Comparison of ENCODE assay signal across 12 mouse cellular contexts in the genomic region with DNA sequence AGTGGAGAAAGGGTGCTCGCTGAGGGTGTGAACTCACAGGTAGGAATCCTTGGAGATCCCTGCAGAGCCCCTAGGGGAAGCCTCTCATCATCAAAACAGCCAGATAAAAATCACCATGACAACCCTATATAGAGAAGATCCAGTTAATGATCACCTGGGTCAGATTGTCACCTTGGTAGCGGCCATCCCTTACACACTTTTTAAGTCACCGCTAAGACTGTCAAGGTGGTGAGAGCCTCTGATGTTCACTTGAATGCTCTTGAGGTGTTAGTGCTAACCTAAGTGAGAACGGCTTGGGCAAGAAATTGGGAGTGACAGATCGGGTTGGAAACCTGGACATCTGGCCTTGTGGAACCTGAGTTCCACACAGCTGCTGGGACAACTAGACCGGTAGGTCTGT. TPM values are rescaled to one million over a fixed set of nuclear protein-coding genes. Genes with fewer than 3 reads are reported as not detected.
DNase-seq lines count a peak whose midpoint lies in the region; ATAC-seq lines count a peak whose summit lies in the region.
"Had no signal": no experiment of that assay in that cellular context is flagged by ENCODE, and none has a peak within 500 bp of the region (broad histone marks: within the 10 kb centered on the region; RNA-seq: fewer than 3 reads in every experiment).

Gene Syt15 (plus strand): TSS at position 301 of the 400 bp plus-strand sequence.

- no peak for ATAC-seq in kidney, embryonic 14.5 days (ENCODE audit: low FRiP score, low TSS enrichment)
- no peak for ATAC-seq in embryonic facial prominence, embryonic 13.5 days (ENCODE audit: insufficient number of reproducible peaks, insufficient read depth, low FRiP score, low TSS enrichment, low read depth)
- no peak for ATAC-seq in intestine, embryonic 14.5 days (replicated peaks; ENCODE audit: low FRiP score, low TSS enrichment, low read depth)
- ATAC-seq in midbrain, embryonic 14.5 days (ENCODE audit: low FRiP score, low TSS enrichment): no peak

- H3K4me2 ChIP-seq in kidney, embryonic 14.5 days (replicated peaks; ENCODE audit: low read depth, low read length): peak within 1 kb of the TSS; percentile 57
- H3K4me2 ChIP-seq in embryonic facial prominence, embryonic 13.5 days: peak within 1 kb of the TSS; percentile 64
- H3K4me2 ChIP-seq in intestine, embryonic 14.5 days (ENCODE audit: low read length): peak within 1 kb of the TSS; percentile 47
- H3K4me2 ChIP-seq in midbrain, embryonic 14.5 days (ENCODE audit: low read length): peak within 1 kb of the TSS; percentile 42

- peak within 1 kb of the TSS; percentile 44 for H3K9ac ChIP-seq in kidney, embryonic 14.5 days (ENCODE audit: low read depth, low read length)
- H3K9ac ChIP-seq in embryonic facial prominence, embryonic 13.5 days: peak within 1 kb of the TSS; percentile 62
- no peak within 1 kb of the TSS for H3K9ac ChIP-seq in intestine, embryonic 14.5 days (ENCODE audit: low read length)
- no peak within 1 kb of the TSS; the same call in 1 of the 2 replicates for H3K9ac ChIP-seq in midbrain, embryonic 14.5 days (replicated peaks; ENCODE audit: low read length)

- H3K27ac ChIP-seq in kidney, embryonic 14.5 days (ENCODE audit: low read depth, low read length): no peak within 1 kb of the TSS
- no peak within 1 kb of the TSS for H3K27ac ChIP-seq in embryonic facial prominence, embryonic 13.5 days
- H3K27ac ChIP-seq in intestine, embryonic 14.5 days (ENCODE audit: low read depth): no peak within 1 kb of the TSS
- no peak within 1 kb of the TSS for H3K27ac ChIP-seq in midbrain, embryonic 14.5 days (replicated peaks; ENCODE audit: low read depth, low read length)

- 0 out of 2 replicates have a peak, but pooled peaks cover 5% of the 10 kb centered on the region for H3K4me1 ChIP-seq in kidney, embryonic 14.5 days (ENCODE audit: control insufficient read depth, insufficient read depth, low read length)
- H3K4me1 ChIP-seq in embryonic facial prominence, embryonic 13.5 days: peaks cover 14% of the 10 kb centered on the region
- H3K4me1 ChIP-seq in intestine, embryonic 14.5 days (replicated peaks; ENCODE audit: control insufficient read depth, insufficient read depth, low read length): peaks cover 7% of the 10 kb centered on the region
- H3K4me1 ChIP-seq in midbrain, embryonic 14.5 days (ENCODE audit: control insufficient read depth, insufficient read depth, low read length): peaks cover 3% of the 10 kb centered on the region; the same call in 1 of the 2 replicates

- H3K4me3 ChIP-seq in kidney, embryonic 14.5 days (ENCODE audit: low read length): peak within 1 kb of the TSS; percentile 30
- H3K4me3 ChIP-seq in embryonic facial prominence, embryonic 13.5 days: peak within 1 kb of the TSS; percentile 39
- peak within 1 kb of the TSS; percentile 15 for H3K4me3 ChIP-seq in intestine, embryonic 14.5 days (ENCODE audit: low read depth, low read length)
- 0 out of 2 replicates have a peak within 1 kb of the TSS, but pooled peaks have one; percentile 15 for H3K4me3 ChIP-seq in midbrain, embryonic 14.5 days (replicated peaks; ENCODE audit: low read depth, low read length)
- H3K4me3 ChIP-seq: erythroblast, embryonic 14.5 days; myocyte had no signal

- H3K27me3 ChIP-seq in kidney, embryonic 14.5 days (ENCODE audit: control insufficient read depth, insufficient read depth, low read length): peaks cover 25% of the 10 kb centered on the region; the same call in 1 of the 2 replicates
- peaks cover 39% of the 10 kb centered on the region for H3K27me3 ChIP-seq in embryonic facial prominence, embryonic 13.5 days
- H3K27me3 ChIP-seq in intestine, embryonic 14.5 days (replicated peaks; ENCODE audit: control insufficient read depth, insufficient read depth, low read length): peaks cover 24% of the 10 kb centered on the region
- peaks cover 11% of the 10 kb centered on the region; the same call in 1 of the 2 replicates for H3K27me3 ChIP-seq in midbrain, embryonic 14.5 days (ENCODE audit: control insufficient read depth, insufficient read depth, low read length)
- H3K27me3 ChIP-seq: CH12.LX had no signal

- WGBS in kidney, embryonic 14.5 days: 52% methylated on average over 6 of the region's 6 CpGs
- 74% methylated on average over 6 of the region's 6 CpGs for WGBS in embryonic facial prominence, embryonic 13.5 days
- WGBS in intestine, embryonic 14.5 days: 52% methylated on average over 6 of the region's 6 CpGs
- 79% methylated on average over 6 of the region's 6 CpGs for WGBS in midbrain, embryonic 14.5 days

- no peaks in the 10 kb centered on the region for H3K36me3 ChIP-seq in kidney, embryonic 14.5 days (ENCODE audit: control insufficient read depth, insufficient read depth, low read length)
- no peaks in the 10 kb centered on the region for H3K36me3 ChIP-seq in embryonic facial prominence, embryonic 13.5 days
- no peaks in the 10 kb centered on the region for H3K36me3 ChIP-seq in intestine, embryonic 14.5 days (ENCODE audit: control insufficient read depth, insufficient read depth, low read length)
- no peaks in the 10 kb centered on the region for H3K36me3 ChIP-seq in midbrain, embryonic 14.5 days (ENCODE audit: control insufficient read depth, insufficient read depth, low read length)

- no peak for DNase-seq in kidney, adult 8-10 months
- DNase-seq in intestine, embryonic 14.5 days (ENCODE audit: low spot score): no peak
- DNase-seq in midbrain, embryonic 14.5 days: no peak
- no peak for DNase-seq in right cerebral cortex, postnatal 36 days (ENCODE audit: low spot score in 2 of 2)
- DNase-seq in urinary bladder, postnatal 25 days (ENCODE audit: low spot score): no peak
- no peak for DNase-seq in layer of hippocampus, adult 8-10 months (ENCODE audit: low spot score in 2 of 2)
- DNase-seq: kidney, postnatal 25 days had no signal

- H3K9me3 ChIP-seq in kidney, embryonic 14.5 days (ENCODE audit: control insufficient read depth, low read length): no peaks in the 10 kb centered on the region
- no peaks in the 10 kb centered on the region for H3K9me3 ChIP-seq in embryonic facial prominence, embryonic 13.5 days
- no peaks in the 10 kb centered on the region for H3K9me3 ChIP-seq in intestine, embryonic 14.5 days (ENCODE audit: control insufficient read depth, low read length)
- no peaks in the 10 kb centered on the region for H3K9me3 ChIP-seq in midbrain, embryonic 14.5 days (ENCODE audit: control insufficient read depth, low read length)

RNA-seq across cellular contexts. Expression of gene Syt15, which starts in this region (rescaled TPM):
- 0.46 and 0.49 TPM in 2 replicates for polyA plus RNA-seq in kidney, embryonic 14.5 days (2014; fragmentation: Nextera tagmentation; extraction: Ambion mirVana)
- 0.30 and 0.66 TPM in 2 replicates for polyA plus RNA-seq in embryonic facial prominence, embryonic 13.5 days (2015; fragmentation: Nextera tagmentation; extraction: Ambion mirVana)
- polyA plus RNA-seq in intestine, embryonic 14.5 days (2014; fragmentation: Nextera tagmentation; extraction: Ambion mirVana): 0.54 and 0.60 TPM in 2 replicates
- 0.28 and 0.42 TPM in 2 replicates for polyA plus RNA-seq in midbrain, embryonic 14.5 days (2014; fragmentation: Nextera tagmentation; extraction: Ambion mirVana)
- under 1 TPM; 0.43 to 1.00 (median 0.59) TPM for total RNA-seq in layer of hippocampus, adult 8-10 months (2022)
- total RNA-seq: CH12.LX had no signal
- polyA plus RNA-seq: erythroblast, embryonic 14.5 days; myocyte had no signal

Comparison
In these comparisons a context has a peak if more than half of its experiments do, and no peak if none do; other contexts are left out.
1. H3K9ac ChIP-seq: peak in kidney, embryonic 14.5 days (single experiment) and embryonic facial prominence, embryonic 13.5 days (single experiment); none in intestine, embryonic 14.5 days (single experiment) and midbrain, embryonic 14.5 days (single experiment).
2. Peak in every context shown above with its lines, with median percentiles within 50 percentile points of each other: H3K4me2 ChIP-seq and H3K4me3 ChIP-seq.